Mouse (Mus musculus) liver, postnatal 0 days (tissue): ENCODE measurements at regions not wholly inside any gene's neighbourhood (a gene's known extent, or its start where the extent isn't known, plus 50 kb on each side); places are given as distances from the start of the nearest gene placed in this dataset.

ENCODE experiments used
- CTCF ChIP-seq: sonication (generic); IDR thresholded peaks from 2 replicates; pipeline ENCODE4 v1.5.1; 2016; ENCODE audit warnings: antibody characterized with exemption, low read depth
- EP300 ChIP-seq: IDR thresholded peaks from 2 replicates; pipeline ENCODE4 v1.6.1; 2016; ENCODE audit warnings: antibody characterized with exemption, low read depth, mild to moderate bottlenecking

GRCm38 (mm10) chr12:14287657-14288056 is 135.8 kb upstream of the Fam84a start:
- TF ChIP-seq CTCF = no peak
- TF ChIP-seq EP300 = no peak
